Mouse (Mus musculus) cortical plate, adult 2 months (tissue): Measurements from ENCODE around the gene Kif13a.

Experiments
- CTCF ChIP-seq: fragments of 200-500 bp; IDR thresholded peaks from 2 replicates; pipeline ENCODE4 v1.5.1; 2011; ENCODE audit warnings: mild to moderate bottlenecking, control low read depth, low read length; ENCODE audit not compliant: insufficient read depth; ENCODE audit errors: extremely low read depth
- POLR2A ChIP-seq: fragments of 200-500 bp; IDR thresholded peaks from 2 replicates; pipeline ENCODE4 v1.6.1; 2011; ENCODE audit warnings: mild to moderate bottlenecking, low read length, control low read depth; ENCODE audit not compliant: insufficient read depth; ENCODE audit errors: extremely low read depth

- TF ChIP-seq CTCF (no peak), POLR2A (no peak)
Observed at GRCm38 (mm10) chr13:46932049-46932448, 2.4 kb upstream of the Kif13a start.
